Mouse (Mus musculus): ENCODE data around the gene Chpf2. TPM values are rescaled to one million over a fixed set of nuclear protein-coding genes. Genes with fewer than 3 reads are reported as not detected.
A peak's percentile ranks its signal among the peaks of the same experiment; 100 is the strongest.

Chpf2 gene
- total and polyA plus RNA-seq, 3 experiments: 37.9 to 39.7 TPM; not detected in 1

DNA sequence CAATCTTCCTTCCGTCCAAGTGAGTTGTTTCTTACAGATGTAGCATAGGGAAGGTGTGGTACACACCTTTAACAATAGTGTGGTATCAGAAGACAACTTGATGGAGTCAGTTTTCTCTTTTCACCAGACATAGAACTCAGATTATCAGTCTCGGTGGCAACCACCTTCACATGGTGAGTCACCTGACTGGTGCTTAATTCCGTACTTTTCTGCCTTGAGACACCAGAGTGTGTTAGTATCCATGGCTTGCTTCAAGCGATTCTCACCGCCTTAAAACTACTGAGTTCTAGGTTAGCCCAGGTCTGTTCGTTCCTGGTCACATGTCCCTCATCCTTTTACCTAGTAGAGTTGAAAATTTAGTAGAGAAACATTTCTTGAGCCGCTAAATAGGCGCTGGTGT is 435 bp upstream of the Chpf2 start:
- TF ChIP-seq UBTF (IDR thresholded peaks at IDR 0.05; ENCODE audit: borderline replicate concordance, insufficient read depth, low read depth, low read length) (no peak), USF1 (IDR thresholded peaks at IDR 0.05; ENCODE audit: low read depth, low read length) (peak; percentile 89), HCFC1 (IDR thresholded peaks at IDR 0.05; ENCODE audit: low read depth, low read length) (no peak), TAL1 (IDR thresholded peaks at IDR 0.05; ENCODE audit: low read length) (no peak), MAFK (IDR thresholded peaks at IDR 0.05; ENCODE audit: borderline replicate concordance, low read depth, low read length) (no peak), NRF1 (IDR thresholded peaks at IDR 0.05; ENCODE audit: insufficient read depth, low read depth, low read length, poor library complexity, severe bottlenecking) (no peak), MEF2A (IDR thresholded peaks at IDR 0.05; ENCODE audit: extremely low read depth, insufficient replicate concordance, low read depth, low read length, poor library complexity, severe bottlenecking) (no peak), JUND (IDR thresholded peaks at IDR 0.05; ENCODE audit: low read depth, low read length) (no peak), SIN3A (IDR thresholded peaks at IDR 0.05; ENCODE audit: low read length) (no peak), ETS1 (IDR thresholded peaks at IDR 0.05; ENCODE audit: low read depth, low read length) (no peak), ZKSCAN1 (IDR thresholded peaks at IDR 0.05; ENCODE audit: low read depth, low read length) (no peak), POLR2AphosphoS5 (IDR thresholded peaks at IDR 0.05; ENCODE audit: borderline replicate concordance, low read depth, low read length) (no peak), MYC (IDR thresholded peaks at IDR 0.05; ENCODE audit: low read depth, low read length) (0 out of 2 replicates have a peak, but pooled peaks have one; percentile 42), MAZ (IDR thresholded peaks at IDR 0.05; ENCODE audit: low read depth, low read length) (no peak; the same call in 1 of the 2 replicates), BHLHE40 (IDR thresholded peaks at IDR 0.05; ENCODE audit: borderline replicate concordance, low read depth, low read length) (peak; percentile 53; the same call in 1 of the 2 replicates), MYB (IDR thresholded peaks at IDR 0.05; ENCODE audit: low read depth, low read length) (no peak), CHD1 (IDR thresholded peaks at IDR 0.05; ENCODE audit: low read depth, low read length) (no peak), NELFE (IDR thresholded peaks at IDR 0.05; ENCODE audit: low read depth, low read length) (no peak), ZC3H11A (IDR thresholded peaks at IDR 0.05; ENCODE audit: low read depth, low read length) (no peak), MXI1 (IDR thresholded peaks at IDR 0.05; ENCODE audit: low read depth, low read length) (no peak), POLR2AphosphoS2 (IDR thresholded peaks at IDR 0.05; ENCODE audit: low read length) (no peak), E2F4 (IDR thresholded peaks at IDR 0.05; ENCODE audit: borderline replicate concordance, low read depth, low read length) (no peak), ZNF384 (IDR thresholded peaks at IDR 0.05; ENCODE audit: low read depth, low read length) (no peak), TBP (IDR thresholded peaks at IDR 0.05; ENCODE audit: low read depth, low read length) (no peak), CHD2 (IDR thresholded peaks at IDR 0.05; ENCODE audit: low read length) (no peak), EP300 (IDR thresholded peaks at IDR 0.05; ENCODE audit: low read depth in 1 of 2, low read length in 2 of 2) (0 out of 4 replicates have a peak, but pooled peaks of 1 of the 2 experiments have one; percentile 22), KAT2A (conservative IDR thresholded peaks at IDR 0.05; ENCODE audit: low read depth, low read length) (no peak), CTCF (IDR thresholded peaks at IDR 0.05 in 2 of 3, conservative IDR thresholded peaks at IDR 0.05 in 1 of 3; ENCODE audit: control insufficient read depth in 1 of 3, insufficient read depth in 1 of 3, low read depth in 2 of 3, low read length in 3 of 3, poor library complexity in 1 of 3, severe bottlenecking in 1 of 3) (no peak), RAD21 (IDR thresholded peaks at IDR 0.05; ENCODE audit: low read depth, low read length) (no peak), USF2 (IDR thresholded peaks at IDR 0.05; ENCODE audit: borderline replicate concordance in 1 of 2, insufficient read depth in 1 of 2, low read depth in 1 of 2, low read length in 2 of 2) (peak in 1 of 2 experiments; percentile 61; a peak in 1 of 4 replicates), RCOR1 (IDR thresholded peaks at IDR 0.05; ENCODE audit: low read depth, low read length) (no peak), ELF1 (IDR thresholded peaks at IDR 0.05; ENCODE audit: low read depth, low read length) (no peak), ZMIZ1 (IDR thresholded peaks at IDR 0.05; ENCODE audit: low read depth, low read length) (no peak), GABPA (IDR thresholded peaks at IDR 0.05; ENCODE audit: low read depth, low read length) (no peak), TCF12 (IDR thresholded peaks at IDR 0.05; ENCODE audit: low read depth, low read length) (no peak), POLR2A (IDR thresholded peaks at IDR 0.05; ENCODE audit: control insufficient read depth in 1 of 2, insufficient read depth in 1 of 2, low read depth in 1 of 2, low read length in 2 of 2, poor library complexity in 1 of 2) (no peak), GATA1 (IDR thresholded peaks at IDR 0.05; ENCODE audit: low read depth, low read length) (no peak), MAX (IDR thresholded peaks at IDR 0.05; ENCODE audit: low read length) (no peak)
- DNase-seq (ENCODE audit: low read depth, low spot score): peak; percentile 77
- peak overlapping the region; percentile 72 for H3K27ac ChIP-seq (ENCODE audit: control insufficient read depth, low read depth, low read length)
- peaks cover 7 to 8% of the 10 kb centered on the region in 2 experiments; a peak in 3 of 4 replicates for H3K36me3 ChIP-seq (ENCODE audit: control insufficient read depth in 1 of 2, insufficient read depth in 2 of 2, low read length in 2 of 2)
- H3K9ac ChIP-seq (ENCODE audit: control insufficient read depth, low read depth, low read length, poor library complexity, severe bottlenecking): peak overlapping the region; percentile 90
- H3K27me3 ChIP-seq (ENCODE audit: control insufficient read depth in 1 of 2, insufficient read depth in 2 of 2, low read length in 2 of 2): no peaks in the 10 kb centered on the region
- no peaks in the 10 kb centered on the region for H3K9me3 ChIP-seq (replicated peaks; ENCODE audit: insufficient read depth, low read length)
- H3K4me1 ChIP-seq (ENCODE audit: control insufficient read depth in 1 of 2, insufficient read depth in 2 of 2, low read length in 2 of 2): peaks cover 3 to 14% of the 10 kb centered on the region in 2 experiments
- peak overlapping the region; percentile 86 to 91 for H3K4me3 ChIP-seq (ENCODE audit: control insufficient read depth in 1 of 2, insufficient read depth in 1 of 2, low read depth in 2 of 2, low read length in 2 of 2)
- peaks cover 28% of the 10 kb centered on the region for H3K79me2 ChIP-seq (ENCODE audit: control insufficient read depth, insufficient read depth, low read length, poor library complexity)

Data from MEL (cell line).